Mouse (Mus musculus) embryonic facial prominence, embryonic 11.5 days (tissue): ENCODE results near the gene Cnr1. TPM values are rescaled to one million over a fixed set of nuclear protein-coding genes. Genes with fewer than 3 reads are reported as not detected.

Experiments used
- ATAC-seq: fragments of 200-750 bp; cut with Nextera tagmentation; replicated peaks from 2 replicates; pipeline ENCODE4 v1.8.0; 2017; ENCODE audit warnings: low read depth; ENCODE audit not compliant: insufficient number of reproducible peaks, low FRiP score, low TSS enrichment
- DNase-seq: peaks from one replicate; pipeline ENCODE4 v3.0.0-alpha.2; 2015; ENCODE audit warnings: low spot score
- H3K27ac ChIP-seq: fragments of 300-500 bp; sonication (generic); replicated peaks from 2 replicates; pipeline ENCODE4 v1.5.1; 2014; ENCODE audit warnings: mild to moderate bottlenecking, low read depth, low read length, control low read depth
- H3K27me3 ChIP-seq: fragments of 300-500 bp; sonication (generic); 2 replicates; pipeline ENCODE4 v1.6.1; 2014; ENCODE audit warnings: mild to moderate bottlenecking, low read length, moderate library complexity, mixed read lengths; ENCODE audit not compliant: control insufficient read depth, insufficient read depth
- H3K36me3 ChIP-seq: fragments of 300-500 bp; sonication (generic); replicated peaks from 2 replicates; pipeline ENCODE4 v1.6.1; 2014; ENCODE audit warnings: low read depth, mild to moderate bottlenecking, low read length, moderate library complexity, mixed read lengths; ENCODE audit not compliant: control insufficient read depth, insufficient read depth
- H3K4me1 ChIP-seq: fragments of 300-500 bp; sonication (generic); 2 replicates; pipeline ENCODE4 v1.6.1; 2014; ENCODE audit warnings: low read length, mixed read lengths; ENCODE audit not compliant: control insufficient read depth, insufficient read depth
- H3K4me2 ChIP-seq: fragments of 300-500 bp; sonication (generic); 2 replicates; pipeline ENCODE4 v1.6.1; 2014; ENCODE audit warnings: low read depth, mild to moderate bottlenecking, control low read depth, low read length, moderate library complexity
- H3K4me3 ChIP-seq: fragments of 300-500 bp; sonication (generic); 2 replicates; pipeline ENCODE4 v1.5.1; 2014; ENCODE audit warnings: low read depth, low read length, control low read depth
- H3K9ac ChIP-seq: fragments of 300-500 bp; sonication (generic); replicated peaks from 2 replicates; pipeline ENCODE4 v1.6.1; 2014; ENCODE audit warnings: mild to moderate bottlenecking, control low read depth, low read length
- H3K9me3 ChIP-seq: fragments of 300-500 bp; sonication (generic); replicated peaks from 2 replicates; pipeline ENCODE4 v1.6.1; 2016; ENCODE audit warnings: mild to moderate bottlenecking, low read length, inconsistent platforms, mixed read lengths; ENCODE audit not compliant: control insufficient read depth
- WGBS: fragments of 180-500 bp; shearing (Covaris S2); extraction: QIAGEN DNeasy Blood & Tissue Kit; methylation state at CpG from one replicate; pipeline ENCODE4 v1.1.7; 2014; 5-methylcytosine and 5-hydroxymethylcytosine counted together
- polyA plus RNA-seq: library from polyadenylated mRNA; unstranded; fragments of >200 nt; fragmentation: Nextera tagmentation; extraction: Ambion mirVana; gene quantifications from 2 replicates; pipeline ENCODE4 v1.2.1, GENCODE M21; 2014

Cnr1 gene
- polyA plus RNA-seq, result 6.6 and 6.8 TPM in 2 replicates

DNA sequence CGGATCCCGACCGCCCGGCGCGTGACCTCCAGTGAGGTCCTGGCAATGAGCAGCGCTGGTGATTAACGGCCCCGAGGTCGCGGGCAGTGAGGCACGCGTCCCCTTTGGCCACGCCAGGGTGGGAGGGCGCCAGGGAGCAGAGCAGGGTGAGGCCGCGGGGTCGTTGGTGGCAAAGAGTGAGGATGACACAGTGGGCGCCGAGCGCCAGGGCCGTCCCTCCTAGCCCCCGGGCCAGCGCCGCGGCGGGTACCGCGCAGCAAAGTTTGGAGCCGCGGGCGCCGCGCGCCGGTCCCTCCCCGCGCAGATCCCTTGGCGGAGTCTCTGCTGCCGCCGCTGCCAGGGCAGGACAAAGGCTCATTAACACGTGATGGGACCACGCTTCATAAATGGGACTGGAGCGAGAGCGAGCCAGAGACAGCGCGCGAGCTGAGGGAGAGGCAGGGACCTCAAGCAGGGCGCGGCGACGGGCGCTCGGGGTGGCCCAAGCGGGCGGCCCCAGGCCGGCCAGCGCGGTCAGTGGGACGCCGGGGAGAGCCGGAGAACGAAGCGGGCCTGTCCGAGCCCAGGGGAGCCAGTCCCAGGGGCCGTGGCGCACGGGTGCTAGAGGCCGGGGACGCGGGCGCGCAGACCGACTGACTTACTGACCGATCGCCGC lies at the start of gene Cnr1:
Cnr1 (plus strand) TSS at position 360 of the 655 bp plus-strand sequence.
- DNase-seq, result peak; percentile 76
- peak; percentile 89 for ATAC-seq
- H3K4me3 ChIP-seq, result peak within 1 kb of the TSS; percentile 61
- no peaks in the 10 kb centered on the region for H3K4me1 ChIP-seq
- no peaks in the 10 kb centered on the region for H3K27me3 ChIP-seq
- no peaks in the 10 kb centered on the region for H3K36me3 ChIP-seq
- H3K27ac ChIP-seq, result peak within 1 kb of the TSS; percentile 76
- H3K9me3 ChIP-seq, result no peaks in the 10 kb centered on the region
- peak within 1 kb of the TSS; percentile 95 for H3K4me2 ChIP-seq
- H3K9ac ChIP-seq, result peak within 1 kb of the TSS; percentile 78
- under 1% methylated on average over 65 of the region's 77 CpGs for WGBS

DNA sequence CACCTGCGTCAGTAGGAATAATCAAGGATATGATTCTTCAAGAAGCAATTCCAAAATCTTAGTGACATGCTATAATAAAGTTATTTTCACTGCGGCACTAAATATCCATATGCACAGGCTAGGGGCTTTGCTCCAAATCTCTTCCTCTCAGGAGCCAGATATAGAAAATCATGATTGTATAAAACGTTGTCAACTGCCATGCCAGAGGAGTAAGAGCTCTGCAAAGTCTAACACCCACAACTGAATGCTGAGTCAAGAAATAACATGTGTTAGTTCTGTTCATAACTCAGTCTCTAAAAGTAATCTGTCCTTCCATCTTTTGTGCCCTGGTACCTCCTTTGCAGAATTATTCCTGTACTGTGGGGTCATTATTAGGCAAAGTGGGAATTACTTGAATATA lies 44.4 kb upstream of the Cnr1 start:
- no peaks in the 10 kb centered on the region for H3K27me3 ChIP-seq
- no peak for DNase-seq
- no peak overlapping the region for H3K27ac ChIP-seq
- H3K4me1 ChIP-seq, result no peaks in the 10 kb centered on the region
- ATAC-seq, result no peak
- no peak overlapping the region for H3K4me3 ChIP-seq
- no peak overlapping the region for H3K9ac ChIP-seq
- no peaks in the 10 kb centered on the region for H3K36me3 ChIP-seq
- WGBS, result 91% methylated on average over 3 of the region's 3 CpGs
- no peaks in the 10 kb centered on the region for H3K9me3 ChIP-seq
- no peak overlapping the region for H3K4me2 ChIP-seq

DNA sequence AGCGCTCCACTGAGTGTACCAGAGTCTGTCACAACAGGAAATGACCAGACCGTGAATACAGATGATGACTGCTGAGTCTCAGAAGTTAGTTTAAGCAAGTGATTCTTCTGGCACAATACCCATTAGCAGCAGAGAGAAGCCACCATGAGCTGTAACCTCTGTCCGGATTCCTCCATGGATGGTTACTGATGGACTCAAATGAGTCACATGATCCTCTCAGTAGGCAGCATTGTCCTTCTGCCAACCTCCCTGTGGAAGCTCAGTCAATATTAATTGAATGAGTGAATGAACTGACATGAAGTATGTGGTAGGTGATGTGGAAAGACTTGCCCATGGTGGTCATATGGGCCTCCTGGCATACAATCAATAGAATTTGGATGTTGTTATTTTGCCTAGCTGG lies 38.4 kb upstream of the Cnr1 start:
- Histone ChIP-seq H3K4me3 (no peak overlapping the region), H3K27me3 (no peaks in the 10 kb centered on the region), H3K9me3 (no peaks in the 10 kb centered on the region), H3K4me2 (no peak overlapping the region), H3K36me3 (no peaks in the 10 kb centered on the region), H3K4me1 (no peaks in the 10 kb centered on the region), H3K9ac (no peak overlapping the region), H3K27ac (no peak overlapping the region)
- no peak for ATAC-seq
- WGBS, result 67% methylated on average over 3 of the region's 3 CpGs
- no peak for DNase-seq

DNA sequence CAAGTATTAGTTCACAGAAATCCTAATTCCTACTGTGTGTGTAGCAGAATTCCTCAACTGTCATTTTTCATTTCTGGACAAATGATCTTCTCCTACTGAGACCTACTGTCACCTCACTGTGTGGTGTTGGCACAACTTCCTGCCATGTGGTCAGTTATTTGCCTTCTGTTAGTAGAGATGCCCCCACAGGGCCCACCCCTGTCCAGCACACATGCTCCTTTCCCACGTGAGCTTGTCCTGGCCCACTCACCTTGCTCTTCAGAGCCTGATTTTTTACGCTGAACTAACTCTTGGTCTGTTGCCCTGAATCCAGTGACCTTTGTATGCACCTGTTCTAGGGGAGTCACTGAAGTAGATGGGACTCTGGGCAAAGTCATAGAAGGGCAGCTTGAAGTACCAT lies 34.4 kb upstream of the Cnr1 start:
- H3K36me3 ChIP-seq, result no peaks in the 10 kb centered on the region
- no peaks in the 10 kb centered on the region for H3K4me1 ChIP-seq
- no peaks in the 10 kb centered on the region for H3K27me3 ChIP-seq
- WGBS, result 81% methylated on average over 2 of the region's 2 CpGs
- H3K9me3 ChIP-seq, result no peaks in the 10 kb centered on the region
- ATAC-seq, result no peak
- H3K4me3 ChIP-seq, result no peak overlapping the region
- no peak overlapping the region for H3K4me2 ChIP-seq
- no peak for DNase-seq
- no peak overlapping the region for H3K9ac ChIP-seq
- H3K27ac ChIP-seq, result no peak overlapping the region

DNA sequence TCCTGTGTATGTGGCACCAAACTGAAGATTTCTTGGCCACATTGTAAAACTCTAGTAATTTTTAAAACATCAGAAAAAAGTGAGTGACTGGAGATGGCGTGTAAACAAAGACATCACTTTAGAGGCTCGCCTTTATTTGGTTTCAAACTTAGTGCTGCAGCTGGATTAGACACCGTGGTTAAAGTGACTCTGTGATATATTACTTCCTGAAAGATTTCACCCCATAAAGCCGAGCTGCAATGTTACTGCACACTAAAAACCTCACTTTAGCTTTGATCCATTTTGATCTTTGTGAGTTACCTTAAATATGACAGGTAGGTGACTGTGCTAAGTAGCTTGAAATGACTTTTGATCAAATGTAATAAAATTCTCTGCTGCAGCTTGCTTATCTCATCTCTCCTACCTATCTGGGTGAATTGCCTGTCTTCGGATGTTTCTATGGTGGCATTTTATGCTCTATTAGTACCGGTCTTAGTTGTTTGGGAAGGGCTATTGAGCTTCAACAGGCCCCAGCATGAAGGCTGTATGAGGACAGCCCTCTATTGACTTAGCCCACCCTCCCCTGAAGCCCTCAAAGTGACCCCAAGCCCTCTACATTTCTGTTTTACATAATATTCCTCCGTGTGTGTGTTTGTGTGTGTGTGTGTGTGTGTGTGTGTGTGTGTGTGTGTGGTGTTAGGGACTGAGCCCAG lies 32.1 kb upstream of the Cnr1 start:
- WGBS, result 69% methylated on average over 7 of the region's 7 CpGs
- Histone ChIP-seq H3K27me3 (no peaks in the 10 kb centered on the region), H3K4me3 (no peak overlapping the region), H3K4me1 (no peaks in the 10 kb centered on the region), H3K4me2 (no peak overlapping the region), H3K9me3 (no peaks in the 10 kb centered on the region), H3K36me3 (no peaks in the 10 kb centered on the region), H3K27ac (no peak overlapping the region), H3K9ac (no peak overlapping the region)
- DNase-seq (no peak), ATAC-seq (no peak)

DNA sequence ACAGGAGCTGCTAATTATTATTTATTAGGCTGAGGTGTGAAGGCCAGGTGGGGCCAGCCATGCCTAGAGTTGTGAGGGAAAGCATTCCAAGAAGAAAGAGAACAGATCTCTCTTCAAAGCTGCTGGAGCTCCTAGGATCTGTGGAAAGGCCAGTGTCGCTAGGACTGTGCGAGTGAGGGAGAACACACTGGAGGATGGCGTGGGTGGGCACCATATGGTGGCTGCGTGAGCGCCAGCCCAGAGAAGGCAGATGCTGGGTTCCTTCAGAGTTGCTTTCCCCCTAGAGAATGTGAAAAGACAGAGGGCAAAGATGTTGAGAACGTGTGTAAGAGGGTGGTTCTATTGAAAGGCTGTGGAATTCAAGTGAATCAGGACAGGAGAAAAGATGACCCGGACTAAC lies 30.6 kb upstream of the Cnr1 start:
- Histone ChIP-seq H3K36me3 (no peaks in the 10 kb centered on the region), H3K9me3 (no peaks in the 10 kb centered on the region), H3K4me1 (no peaks in the 10 kb centered on the region), H3K9ac (no peak overlapping the region), H3K4me2 (no peak overlapping the region), H3K27me3 (no peaks in the 10 kb centered on the region), H3K27ac (no peak overlapping the region), H3K4me3 (no peak overlapping the region)
- 83% methylated on average over 7 of the region's 7 CpGs for WGBS
- no peak for ATAC-seq
- no peak for DNase-seq

DNA sequence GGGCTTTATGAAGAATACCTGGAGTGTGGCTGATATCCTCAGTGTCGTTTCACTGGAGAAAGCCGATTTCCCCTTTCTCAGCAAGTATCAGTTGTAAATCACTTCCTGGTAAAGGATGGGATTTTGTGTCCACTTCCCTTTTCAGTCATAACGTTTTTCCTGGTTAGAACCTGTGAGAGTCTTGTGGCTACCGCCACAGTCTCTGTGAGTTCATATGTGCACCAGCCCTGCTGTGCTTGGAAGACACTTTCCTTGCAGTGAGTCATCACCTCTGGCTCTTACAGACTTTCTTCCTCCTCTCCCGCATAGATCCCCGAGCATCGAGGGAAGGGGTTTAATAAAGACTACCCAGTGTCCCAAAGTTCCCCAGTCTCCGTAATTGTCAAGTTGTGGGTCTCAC lies 29.3 kb upstream of the Cnr1 start:
- Histone ChIP-seq H3K9ac (no peak overlapping the region), H3K4me3 (no peak overlapping the region), H3K9me3 (no peaks in the 10 kb centered on the region), H3K27me3 (no peaks in the 10 kb centered on the region), H3K36me3 (no peaks in the 10 kb centered on the region), H3K27ac (no peak overlapping the region), H3K4me1 (no peaks in the 10 kb centered on the region), H3K4me2 (no peak overlapping the region)
- ATAC-seq, result no peak
- 84% methylated on average over 8 of the region's 8 CpGs for WGBS
- no peak for DNase-seq

DNA sequence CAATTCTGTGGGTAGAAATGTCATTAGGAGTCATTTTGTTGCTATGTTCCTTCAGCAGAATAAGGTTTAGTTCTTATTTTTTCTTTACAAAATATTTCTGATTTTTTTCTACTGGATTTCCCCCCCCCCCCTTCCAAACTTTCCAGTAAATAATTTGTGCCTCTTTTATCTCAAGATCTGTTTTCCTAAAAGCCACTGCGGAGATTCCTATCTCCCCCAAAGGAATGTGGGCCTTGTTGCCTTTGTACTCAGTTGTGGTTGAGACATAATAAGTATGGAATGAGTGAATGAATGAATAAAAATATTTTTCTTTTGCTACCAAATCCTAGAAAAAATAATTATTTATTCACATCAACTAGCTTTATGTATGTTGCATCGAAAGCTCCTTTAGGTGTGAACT lies 28.9 kb upstream of the Cnr1 start:
- Histone ChIP-seq H3K36me3 (no peaks in the 10 kb centered on the region), H3K4me2 (no peak overlapping the region), H3K27ac (no peak overlapping the region), H3K4me3 (no peak overlapping the region), H3K9me3 (no peaks in the 10 kb centered on the region), H3K4me1 (no peaks in the 10 kb centered on the region), H3K27me3 (no peaks in the 10 kb centered on the region), H3K9ac (no peak overlapping the region)
- ATAC-seq (no peak), DNase-seq (no peak)
- WGBS, result 87% methylated on average over 2 of the region's 2 CpGs
